Mouse (Mus musculus): ENCODE measurements at regions not wholly inside any gene's neighbourhood (a gene's known extent, or its start where the extent isn't known, plus 50 kb on each side); places are given as distances from the start of the nearest gene placed in this dataset.

- TF ChIP-seq EP300 (IDR thresholded peaks at IDR 0.05; ENCODE audit: low read depth) (no peak), CTCF (IDR thresholded peaks at IDR 0.05; ENCODE audit: low read depth) (no peak)
These were observed 202.6 kb downstream of the Sox11 start for GRCm38 (mm10) chr12:27139683-27140334.
